Mouse (Mus musculus) heart, adult 18-20 months (tissue): ENCODE results near the gene Rnaseh1. TPM values are rescaled to one million over a fixed set of nuclear protein-coding genes. Genes with fewer than 3 reads are reported as not detected.

Source experiments
- DNase-seq, 2 experiments: peaks; one replicate each; pipeline ENCODE4 v3.0.0; 2021 to 2022; ENCODE audit warnings: mixed read lengths in 1 of 2
- long read RNA-seq, 2 experiments: library from polyadenylated mRNA; stranded (forward); transcript quantifications; one replicate each; pipeline ENCODE4 v2.0.0; 2021
- total RNA-seq, 2 experiments: library from RNA; stranded (reverse); gene quantifications; 2 replicates each; pipeline ENCODE4 v1.2.3; 2021

Rnaseh1 gene
- 1 to 10 TPM; 8.0 to 9.5 TPM for total RNA-seq
- long read RNA-seq, experiment 1, transcript Rnaseh1-201 (8 exons, 1,455 nt): major isoform, 8 of 9 reads
- long read RNA-seq, experiment 1, partial matches to known transcripts: 0 of 9 reads
- long read RNA-seq, experiment 1, other reads (novel, unspliced or antisense): 1 of 9 reads
- long read RNA-seq, experiment 2, partial matches to known transcripts: 0 of 5 reads
- long read RNA-seq, experiment 2, other reads (novel, unspliced or antisense): 1 of 5 reads

DNA sequence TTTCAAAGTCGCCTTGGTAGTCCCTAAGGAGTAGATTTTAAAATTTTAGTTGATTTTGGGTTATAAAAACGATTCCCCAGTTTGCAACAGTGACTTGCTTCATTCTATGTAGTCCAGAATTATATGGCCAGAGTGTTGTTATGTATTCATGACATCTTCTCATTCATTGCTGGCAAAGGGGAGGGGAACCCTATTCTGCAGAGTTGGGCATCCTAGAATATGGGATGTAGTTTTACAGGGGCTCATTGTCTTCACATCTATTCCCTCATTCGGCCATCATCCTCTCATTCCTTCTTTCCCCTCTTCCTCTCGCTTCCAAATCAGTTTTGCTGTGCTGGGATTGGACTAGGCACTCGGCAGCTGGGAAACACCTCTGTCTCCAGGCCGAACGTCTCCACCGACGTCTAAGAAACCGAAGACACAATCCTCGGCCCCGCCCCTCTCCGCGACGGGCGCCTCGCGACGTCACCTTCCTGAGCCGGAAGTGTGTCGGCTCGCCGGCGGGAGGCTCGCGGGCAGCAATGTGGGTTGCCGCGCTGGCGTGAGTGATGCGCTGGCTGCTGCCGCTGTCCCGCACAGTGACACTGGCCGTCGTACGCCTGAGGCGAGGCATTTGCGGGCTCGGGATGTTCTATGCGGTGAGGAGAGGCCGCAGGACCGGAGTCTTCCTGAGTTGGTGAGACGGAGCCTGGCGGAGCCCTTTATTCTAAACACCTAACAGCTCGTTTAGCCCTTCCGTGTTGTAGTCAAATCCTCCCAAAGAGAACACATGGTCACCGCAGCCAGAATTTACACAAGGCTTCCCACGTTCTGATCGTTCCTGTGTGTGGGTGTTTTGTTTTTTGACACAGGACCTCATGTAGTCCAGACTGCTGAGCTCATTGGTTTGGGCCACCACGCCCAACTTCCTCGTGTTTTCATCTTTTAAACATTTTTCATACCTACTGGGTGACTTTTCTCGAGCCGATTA is at the start of gene Rnaseh1:
Gene Rnaseh1, plus strand, starts transcription at position 462 of the 970 bp plus-strand sequence.
- peak; percentile 92 to 95 for DNase-seq

DNA sequence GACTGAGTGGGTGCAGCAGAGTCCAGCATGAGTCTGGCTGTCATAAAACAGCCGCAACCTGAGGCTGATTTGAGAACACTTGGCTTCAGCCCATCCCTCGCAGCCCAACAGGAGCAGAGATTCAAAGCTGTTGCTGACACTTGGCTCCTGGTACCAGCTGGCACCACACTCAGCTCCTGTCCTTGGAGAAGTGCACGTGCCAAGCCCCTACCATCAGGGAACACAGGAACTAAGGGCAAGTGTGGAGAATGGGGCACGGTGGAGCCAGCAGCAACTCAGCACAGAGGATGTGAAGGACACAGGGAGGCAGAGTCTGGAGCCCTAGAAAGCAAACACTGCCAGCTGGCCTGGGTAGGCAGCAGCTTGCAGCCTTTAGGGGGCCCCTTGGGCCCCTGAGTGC is 47.1 kb upstream of the Rnaseh1 start:
- peak; percentile 69 to 84 for DNase-seq

DNA sequence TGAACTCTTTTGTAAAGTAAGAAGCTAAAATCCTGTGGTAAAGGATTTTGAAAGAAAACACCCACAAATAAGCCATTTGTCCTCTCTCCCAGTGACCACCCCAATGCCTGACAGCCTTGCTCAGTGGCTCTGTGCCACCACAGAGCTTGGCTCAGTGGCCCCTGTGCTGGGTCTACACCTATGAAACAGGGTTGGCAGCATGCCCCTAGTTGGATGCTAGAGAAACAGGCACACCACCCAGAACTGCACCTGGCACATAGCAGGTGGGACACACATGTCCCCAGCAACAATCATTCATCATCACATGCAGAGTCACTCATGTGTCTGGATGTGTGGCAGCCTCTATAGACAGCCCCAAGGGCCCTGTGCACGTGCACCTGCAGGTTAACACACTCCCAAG is 45.9 kb upstream of the Rnaseh1 start:
- DNase-seq: no peak

DNA sequence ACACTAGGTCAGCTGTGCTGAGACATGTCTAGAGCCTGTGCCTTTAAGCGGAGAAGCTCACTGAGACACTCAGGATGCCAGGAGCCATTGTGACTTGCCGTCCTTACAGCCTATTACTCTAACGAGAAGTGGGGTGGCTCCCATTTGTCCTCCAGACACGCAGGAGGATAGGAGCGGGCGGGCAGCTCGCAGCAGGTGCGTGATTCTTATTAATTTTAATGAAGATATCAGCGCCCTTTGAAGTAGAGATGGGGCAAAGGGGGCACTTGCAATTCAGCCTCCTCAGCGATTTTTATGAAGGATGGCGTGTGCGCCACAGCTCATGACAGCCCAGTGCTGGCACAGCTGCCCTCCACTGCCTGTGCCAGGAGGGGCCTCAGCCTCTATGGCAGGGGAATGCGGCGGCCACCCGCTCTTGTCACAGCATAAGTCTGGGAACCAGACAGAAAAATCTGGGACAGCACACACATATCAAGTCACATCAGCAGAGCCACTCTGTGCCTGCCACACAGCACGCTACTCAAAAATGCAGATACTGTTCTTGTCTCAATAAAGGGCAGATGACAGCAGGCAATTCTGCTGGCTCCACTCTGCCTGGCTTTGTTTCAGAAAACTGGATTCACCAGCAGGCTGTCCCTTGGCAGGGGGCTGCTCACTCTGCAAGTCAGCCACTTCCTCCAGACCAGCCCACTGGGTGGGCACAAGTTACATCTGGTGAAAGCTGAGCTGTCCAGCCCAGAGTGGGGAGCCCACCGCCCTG is 41.7 kb upstream of the Rnaseh1 start:
- no peak for DNase-seq

DNA sequence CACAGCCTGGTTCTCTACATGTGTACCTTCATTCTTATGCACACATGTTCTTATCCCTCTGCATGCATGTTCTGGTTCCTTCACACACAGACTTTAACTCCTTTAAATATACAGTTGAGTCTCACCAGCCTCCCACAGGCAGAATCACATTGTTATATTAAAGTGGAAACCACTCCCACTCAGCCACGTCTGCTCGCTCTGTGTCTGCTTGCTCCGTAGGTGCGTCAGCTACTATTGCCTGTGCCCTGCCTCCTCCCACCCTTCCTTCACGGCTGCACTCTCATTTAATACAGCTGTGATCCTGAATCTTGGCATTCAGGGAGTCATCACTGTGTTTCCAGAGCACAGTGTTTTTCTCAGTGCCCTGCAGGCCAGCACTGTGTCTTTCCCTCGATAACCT is 37.0 kb upstream of the Rnaseh1 start:
- DNase-seq: no peak

DNA sequence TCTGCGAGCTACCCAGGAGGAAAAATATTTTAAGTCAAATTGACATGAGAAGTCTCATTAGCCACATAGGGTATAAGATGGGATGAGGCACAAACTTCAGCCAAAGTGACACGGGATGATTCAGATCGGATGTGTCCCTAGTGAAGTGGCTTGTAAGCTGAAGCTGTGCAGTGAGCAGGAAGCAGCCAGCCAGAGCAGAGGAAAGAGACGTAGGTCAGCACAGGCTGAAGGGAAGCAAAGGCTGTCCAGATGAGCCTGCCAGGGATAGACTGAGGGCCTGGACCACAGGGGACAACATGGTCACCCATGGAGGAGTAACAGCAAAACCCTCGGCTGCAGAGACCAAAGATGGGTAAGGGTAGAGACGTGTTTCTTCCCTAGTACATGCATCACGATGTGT is 35.0 kb upstream of the Rnaseh1 start:
- peak in 1 of 2 experiments; percentile 29 for DNase-seq

DNA sequence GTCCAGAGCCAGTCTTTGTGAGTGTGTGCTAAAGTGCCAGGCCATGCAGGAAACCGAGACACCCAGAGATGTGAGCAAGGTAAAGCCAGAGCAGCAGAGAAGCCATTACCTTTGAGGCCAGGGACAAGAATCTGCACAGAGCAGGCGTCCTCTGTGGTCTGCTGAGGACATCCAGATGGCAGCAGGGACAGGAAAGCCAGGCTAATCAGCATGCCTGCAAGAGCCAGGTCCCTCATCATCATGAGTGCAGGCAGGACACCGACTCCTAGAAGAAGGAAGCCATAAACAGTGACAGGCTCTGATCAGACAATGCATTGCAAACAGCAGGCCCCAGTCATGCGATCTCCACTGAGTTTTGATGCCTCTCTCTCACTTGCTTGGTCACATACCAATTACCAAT is 32.1 kb upstream of the Rnaseh1 start:
- DNase-seq: no peak

DNA sequence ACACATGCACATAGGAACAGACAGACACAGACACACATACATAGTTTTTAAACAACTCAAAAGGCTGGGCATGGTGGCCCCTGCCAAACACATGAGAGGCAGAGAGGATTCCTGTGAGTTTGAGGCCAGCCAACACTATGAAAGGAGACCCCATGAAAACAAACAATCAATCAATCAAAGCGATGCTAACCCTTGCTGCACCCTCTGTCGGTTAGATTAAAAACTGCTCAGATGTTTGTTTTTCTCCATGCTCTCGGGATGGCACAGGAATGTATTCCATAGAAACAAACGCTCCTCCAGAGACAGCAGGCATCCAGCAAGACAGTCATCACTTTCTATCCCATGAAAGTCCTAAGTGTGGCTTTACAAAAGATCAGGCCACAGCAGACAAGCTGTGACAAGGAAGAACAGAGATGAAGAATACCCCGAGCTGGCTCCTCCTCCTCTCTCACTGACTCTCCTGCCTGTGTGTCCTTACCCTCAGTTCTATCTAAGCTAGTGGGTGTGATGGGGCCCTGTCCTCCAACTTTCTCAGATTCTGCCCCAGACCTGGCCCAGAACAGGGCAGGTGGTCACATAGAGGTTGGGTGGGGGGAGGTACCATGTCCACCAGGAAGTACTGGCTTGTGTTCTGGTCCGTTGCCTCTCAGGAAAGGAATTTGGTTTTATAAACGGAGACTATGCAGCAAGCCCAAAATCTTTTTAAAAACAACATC is 27.8 kb upstream of the Rnaseh1 start:
- DNase-seq: no peak

DNA sequence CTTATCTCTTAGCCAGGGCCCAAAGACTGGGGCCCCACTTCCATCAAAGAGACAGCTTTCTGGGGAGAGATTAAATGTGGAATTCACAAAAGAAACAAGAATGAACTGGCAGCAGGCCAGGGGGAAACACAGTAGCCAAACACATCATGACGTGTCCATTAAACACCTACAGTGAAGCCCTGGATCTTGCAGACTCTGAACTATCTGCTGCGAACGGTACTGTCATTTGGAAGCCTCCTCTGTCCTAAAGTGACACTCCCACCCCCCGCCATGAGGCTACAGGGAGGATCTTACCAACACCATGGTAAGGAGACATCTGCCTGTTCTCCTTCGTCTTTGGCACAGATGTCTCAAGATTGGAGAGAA is 27.3 kb upstream of the Rnaseh1 start:
- peak in 1 of 2 experiments; percentile 38 for DNase-seq

DNA sequence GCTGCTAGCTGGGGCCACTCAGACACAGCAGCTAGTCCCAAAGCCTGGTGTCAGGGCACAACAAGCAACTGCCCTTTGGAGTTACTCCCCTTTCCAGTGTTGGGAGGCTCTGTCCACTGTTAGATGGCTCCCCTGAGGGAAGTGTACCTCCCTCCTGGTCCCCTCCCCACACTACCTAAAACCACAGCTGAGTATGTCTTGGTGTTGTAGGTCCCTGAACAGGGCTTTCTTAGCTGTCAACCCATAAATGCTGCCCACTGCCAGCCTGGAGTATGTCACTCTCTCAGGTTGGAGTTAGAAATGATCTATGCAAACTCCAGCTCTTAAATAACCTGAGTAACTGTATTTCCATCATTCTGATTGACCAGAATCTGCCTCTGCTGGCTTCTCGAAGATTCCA is 26.8 kb upstream of the Rnaseh1 start:
- no peak for DNase-seq

DNA sequence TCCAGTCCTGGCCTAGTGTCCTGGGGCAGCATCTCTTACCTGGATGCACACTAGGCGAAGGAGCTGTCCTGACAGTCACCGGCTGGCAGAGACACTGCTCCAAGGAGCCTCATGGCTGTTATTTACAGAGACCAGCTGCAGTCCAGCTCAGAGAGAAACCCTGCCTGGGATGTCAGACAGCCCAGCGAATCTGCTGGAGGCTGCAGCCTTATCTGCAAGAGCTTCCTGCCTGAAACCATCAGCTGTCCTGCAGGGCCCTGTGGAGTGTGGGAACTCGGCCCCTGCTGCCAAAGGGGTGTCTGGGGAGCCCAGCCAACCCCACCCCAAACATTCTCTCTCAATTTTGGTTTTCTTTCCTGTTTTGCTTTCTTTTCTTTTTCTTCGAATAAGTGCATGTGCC is 26.2 kb upstream of the Rnaseh1 start, which contains the start of gene Colec11:
Gene Colec11, minus strand, starts transcription at position 183 of the 400 bp plus-strand sequence.
- DNase-seq: peak; percentile 46 to 75

DNA sequence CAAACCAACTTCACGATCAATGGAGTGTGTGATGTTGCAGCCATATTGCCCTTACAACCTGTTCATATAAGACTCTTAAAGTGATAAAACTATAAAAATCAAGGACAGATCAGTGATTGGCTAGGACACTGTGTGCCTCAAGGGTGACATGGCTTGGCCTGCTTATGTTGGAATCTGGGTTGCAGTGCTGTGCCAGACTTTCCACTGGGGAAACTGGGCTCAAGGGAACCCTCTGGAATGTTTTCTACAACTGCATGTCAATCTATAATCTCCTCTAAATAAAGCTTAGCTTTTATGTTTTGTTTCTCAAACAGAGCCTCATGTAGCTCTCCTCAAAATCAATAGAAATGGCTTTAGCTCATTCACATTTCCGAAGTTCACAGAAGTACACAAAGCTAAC is 25.2 kb upstream of the Rnaseh1 start:
- DNase-seq: peak in 1 of 2 experiments; percentile 25

DNA sequence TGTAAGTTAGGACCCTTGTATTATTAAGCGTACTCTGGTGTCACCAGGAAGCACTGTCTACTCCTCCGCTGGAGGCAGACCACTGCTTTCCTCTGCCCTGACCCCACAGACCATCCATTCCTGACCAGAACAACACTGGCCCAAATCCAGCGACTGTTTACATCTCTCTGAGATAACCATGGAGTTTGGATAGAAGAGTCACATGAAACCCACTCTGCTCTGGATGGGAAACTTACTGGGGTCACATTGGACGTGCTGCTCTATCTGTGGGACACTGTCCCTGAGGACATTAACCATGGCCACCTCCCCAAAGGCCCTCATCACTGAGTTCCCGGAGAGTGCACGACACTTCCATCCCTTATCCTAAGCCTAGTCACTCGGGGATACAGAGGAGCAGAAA is 24.0 kb upstream of the Rnaseh1 start:
- peak in 1 of 2 experiments; percentile 39 for DNase-seq

DNA sequence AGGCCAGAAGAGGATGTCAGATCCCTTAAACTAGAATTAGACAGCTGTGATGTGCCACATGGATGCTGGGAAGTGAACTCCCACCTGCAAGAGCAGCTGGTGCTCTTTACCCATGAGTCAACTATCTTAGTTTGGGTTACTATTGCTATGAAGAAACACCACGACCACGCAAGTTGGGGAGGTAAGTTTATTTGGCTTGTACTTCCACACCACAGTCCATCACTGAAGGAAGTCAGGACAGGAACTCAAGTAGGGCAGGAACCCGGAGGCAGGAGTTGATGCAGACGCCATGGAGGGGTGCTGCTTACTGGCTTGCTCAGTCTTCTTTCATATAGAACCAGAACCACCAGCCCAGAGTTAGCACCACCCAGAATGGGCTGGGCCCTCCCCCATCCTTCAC is 22.3 kb upstream of the Rnaseh1 start:
- DNase-seq: no peak

DNA sequence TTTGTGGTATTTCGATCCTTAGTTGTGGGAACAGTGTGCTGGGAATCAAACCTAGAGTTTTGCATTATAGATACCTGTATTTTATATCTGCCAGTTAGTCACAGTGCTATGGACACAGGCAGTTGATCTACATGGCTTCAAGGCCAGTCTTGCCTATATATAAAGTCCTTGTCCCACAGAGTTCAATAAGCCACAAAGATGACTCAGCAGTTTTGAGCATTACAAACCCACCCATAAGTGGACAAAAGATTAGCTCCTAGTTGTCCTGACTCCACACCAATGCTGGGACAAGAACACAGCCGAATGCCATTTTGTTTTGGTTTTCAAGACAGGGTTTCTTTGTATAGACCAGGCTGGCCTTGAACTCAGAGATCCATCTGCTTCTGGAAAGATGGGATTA is 21.0 kb upstream of the Rnaseh1 start:
- no peak for DNase-seq

DNA sequence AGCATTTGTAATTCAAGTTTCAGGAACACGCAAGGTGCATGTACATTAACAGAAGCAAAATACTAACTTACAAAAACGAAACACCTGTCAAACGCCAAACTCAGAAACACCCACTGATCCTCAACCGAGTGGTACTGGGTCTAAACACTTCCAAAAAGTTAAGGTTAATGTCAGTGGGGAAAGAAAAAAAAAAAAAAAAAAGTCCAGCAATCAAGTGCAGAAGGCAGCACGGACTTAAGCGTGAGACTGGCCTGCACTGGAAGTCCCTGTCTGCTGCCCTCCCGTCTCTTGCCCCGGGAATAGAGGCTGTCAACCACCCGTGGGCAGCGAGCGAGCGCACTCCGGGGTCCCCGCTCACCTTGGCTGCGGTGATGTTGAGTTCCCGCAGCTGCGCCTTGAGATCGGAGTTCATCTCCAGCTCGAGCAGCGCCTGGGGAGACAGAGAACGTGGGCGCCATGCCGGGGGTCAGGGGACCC is 14.3 kb upstream of the Rnaseh1 start:
- DNase-seq: no peak

DNA sequence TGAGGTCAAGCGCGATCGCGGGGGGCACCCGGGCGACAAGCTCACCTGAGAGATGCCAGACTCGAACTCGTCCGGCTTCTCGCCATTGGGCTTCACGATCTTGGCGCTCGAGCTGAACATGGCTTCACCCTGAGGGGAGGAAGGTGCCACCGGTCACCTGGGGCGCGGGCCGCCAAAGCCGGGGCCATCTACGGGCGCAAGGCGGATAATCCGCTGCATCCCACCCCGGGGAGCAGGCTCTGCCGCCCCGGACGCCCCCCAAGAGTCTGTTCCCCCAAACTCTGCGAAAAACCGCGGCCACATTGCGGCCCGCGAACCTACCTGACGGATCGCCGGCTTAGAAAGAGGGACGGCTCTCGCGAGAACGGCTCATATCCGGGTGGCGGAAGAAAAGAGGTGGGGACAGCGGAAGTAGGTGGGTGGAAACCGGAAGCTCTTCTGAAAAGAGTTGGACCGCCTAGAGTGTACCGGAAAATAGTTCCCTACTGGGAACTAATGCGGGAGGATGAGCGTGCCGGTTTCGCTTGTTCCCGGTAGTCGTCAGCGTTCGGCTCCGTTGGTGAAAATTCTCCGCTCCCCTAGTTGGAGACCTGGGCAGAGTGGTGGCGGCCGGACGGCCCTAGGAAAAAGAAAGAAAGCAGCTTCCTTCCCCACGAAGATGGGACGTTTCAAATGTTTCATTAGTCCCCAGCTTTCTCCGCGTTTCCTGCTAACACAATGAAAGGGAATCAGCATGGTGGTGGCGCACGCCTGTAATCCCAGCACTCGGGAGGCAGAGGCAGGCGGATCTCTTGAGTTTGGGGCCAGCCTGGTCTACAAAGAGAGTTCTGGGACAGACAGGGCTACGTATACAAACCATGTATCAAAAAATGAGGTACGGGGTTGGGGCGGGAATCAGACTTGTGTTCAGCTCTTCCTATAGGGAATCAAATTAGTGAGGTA is 13.6 kb upstream of the Rnaseh1 start, which contains the start of gene Rps7:
Gene Rps7, minus strand, starts transcription at position 419 of the 942 bp plus-strand sequence.
- DNase-seq: peak; percentile 95 to 96

DNA sequence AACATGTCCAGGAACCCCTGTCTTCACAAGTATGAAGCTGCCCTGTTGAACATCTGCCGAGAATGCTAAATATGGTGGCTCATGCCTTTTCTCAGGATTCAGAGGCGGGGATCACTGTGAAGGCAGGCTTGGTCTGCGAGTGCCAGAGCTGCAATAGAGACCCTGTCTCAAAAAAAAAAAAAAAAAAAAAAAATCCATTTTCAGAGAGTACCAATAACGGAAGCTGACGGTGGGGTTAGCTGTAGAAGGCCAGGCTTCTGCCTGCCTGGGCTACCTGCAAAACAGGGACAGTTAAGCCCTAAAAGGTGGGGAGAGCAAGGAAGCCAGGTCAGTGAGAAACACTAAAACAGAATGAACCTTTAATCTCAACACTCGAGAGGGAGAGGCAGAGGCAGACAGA is 12.9 kb upstream of the Rnaseh1 start:
- DNase-seq: no peak

DNA sequence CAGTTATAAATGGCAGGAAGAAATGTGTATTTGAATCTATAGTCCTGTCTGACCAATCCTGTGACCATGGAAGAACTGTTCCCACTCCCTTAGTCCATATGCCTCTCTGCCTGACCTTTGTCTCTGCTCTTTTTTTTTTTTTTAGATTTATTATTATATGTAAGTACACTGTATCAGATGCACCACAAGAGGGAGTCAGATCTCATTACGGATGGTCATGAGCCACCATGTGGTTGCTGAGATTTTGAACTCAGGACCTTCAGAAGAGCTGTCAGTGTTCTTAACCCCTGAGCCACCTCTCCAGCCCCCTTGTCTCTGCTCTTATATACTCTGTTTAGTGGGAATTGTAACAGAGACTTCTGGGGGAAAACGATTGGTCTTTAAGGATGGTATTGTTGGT is 10.6 kb upstream of the Rnaseh1 start:
- no peak for DNase-seq

DNA sequence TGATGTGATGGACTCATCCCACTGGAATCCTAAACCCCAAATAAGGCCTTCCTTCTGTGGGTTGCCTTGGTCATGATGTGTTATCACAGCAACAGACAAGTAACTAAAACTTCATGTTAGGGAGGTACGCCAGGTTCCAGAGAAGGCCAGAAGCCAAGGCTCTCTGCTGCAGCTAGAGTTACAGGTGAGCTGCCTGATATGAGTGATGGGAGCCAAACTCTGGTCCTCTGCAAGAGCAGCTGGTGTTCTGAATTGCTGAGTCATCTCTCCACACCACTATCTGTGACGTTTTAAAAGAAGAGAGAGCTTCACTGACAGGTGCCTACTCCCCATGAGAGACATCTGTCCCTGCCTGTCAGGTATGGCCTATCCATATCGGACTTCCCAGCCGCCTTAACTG is 13.2 kb downstream of the Rnaseh1 start:
- no peak for DNase-seq

DNA sequence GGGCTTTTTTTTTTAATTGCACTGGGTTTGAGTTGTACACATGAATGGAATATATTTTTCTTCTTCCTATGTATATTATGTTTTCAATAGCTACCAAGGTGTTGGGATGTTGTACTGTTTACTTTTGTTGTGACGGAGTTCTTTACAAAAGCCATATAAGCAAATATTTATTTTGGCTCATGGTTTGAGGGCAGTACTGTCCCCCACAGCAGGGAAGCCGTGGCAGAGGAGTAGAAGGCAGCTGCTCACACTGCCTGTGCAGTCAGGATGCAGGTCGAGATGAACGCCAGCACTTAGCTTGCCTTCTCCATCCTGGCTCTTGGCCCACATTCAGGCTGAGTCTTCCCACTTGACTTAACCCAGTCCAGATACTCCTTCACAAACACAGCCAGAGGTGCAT is 17.3 kb downstream of the Rnaseh1 start:
- no peak for DNase-seq
